Mouse (Mus musculus) hindbrain, embryonic 14.5 days (tissue): ENCODE results near the gene Ttc7. TPM values are rescaled to one million over a fixed set of nuclear protein-coding genes. Genes with fewer than 3 reads are reported as not detected.

ENCODE experiments used
- ATAC-seq: fragments of 200-750 bp; cut with Nextera tagmentation; 2 replicates; pipeline ENCODE4 v1.8.0; 2017; ENCODE audit warnings: moderate number of reproducible peaks, mild to moderate bottlenecking, moderate TSS enrichment, moderate library complexity; ENCODE audit not compliant: low FRiP score
- DNase-seq: peaks from one replicate; pipeline ENCODE4 v3.0.0-alpha.2; 2015; ENCODE audit warnings: low spot score
- H3K27ac ChIP-seq: fragments of 300-500 bp; sonication (generic); 2 replicates; pipeline ENCODE4 v1.5.1; 2014; ENCODE audit warnings: mild to moderate bottlenecking, moderate library complexity
- H3K27me3 ChIP-seq: fragments of 300-500 bp; sonication (generic); 2 replicates; pipeline ENCODE4 v1.6.1; 2014; ENCODE audit warnings: mild to moderate bottlenecking, low read length, mixed read lengths; ENCODE audit not compliant: control insufficient read depth, insufficient read depth
- H3K36me3 ChIP-seq: fragments of 300-500 bp; sonication (generic); replicated peaks from 2 replicates; pipeline ENCODE4 v1.6.1; 2014; ENCODE audit not compliant: control insufficient read depth, insufficient read depth
- H3K4me1 ChIP-seq: fragments of 300-500 bp; sonication (generic); replicated peaks from 2 replicates; pipeline ENCODE4 v1.6.1; 2014; ENCODE audit warnings: antibody characterized with exemption, low read length, mixed read lengths; ENCODE audit not compliant: control insufficient read depth, insufficient read depth
- H3K4me2 ChIP-seq: fragments of 300-500 bp; sonication (generic); replicated peaks from 2 replicates; pipeline ENCODE4 v1.6.1; 2014; ENCODE audit warnings: mild to moderate bottlenecking, moderate library complexity
- H3K4me3 ChIP-seq: fragments of 300-500 bp; sonication (generic); replicated peaks from 2 replicates; pipeline ENCODE4 v1.5.1; 2014; ENCODE audit warnings: mild to moderate bottlenecking, low read length
- H3K9ac ChIP-seq: fragments of 300-500 bp; sonication (generic); 2 replicates; pipeline ENCODE4 v1.6.1; 2014
- H3K9me3 ChIP-seq: fragments of 300-500 bp; sonication (generic); 2 replicates; pipeline ENCODE4 v1.6.1; 2016; ENCODE audit warnings: low read length; ENCODE audit not compliant: control insufficient read depth
- WGBS: fragments of 180-500 bp; shearing (Covaris S2); extraction: QIAGEN DNeasy Blood & Tissue Kit; methylation state at CpG from one replicate; pipeline ENCODE4 v1.1.7; 2014; 5-methylcytosine and 5-hydroxymethylcytosine counted together
- polyA plus RNA-seq: library from polyadenylated mRNA; unstranded; fragments of >200 nt; fragmentation: Nextera tagmentation; extraction: Ambion mirVana; gene quantifications from 2 replicates; pipeline ENCODE4 v1.2.1, GENCODE M21; 2014

Ttc7 gene
- polyA plus RNA-seq, 1 experiment from 2014 or later = 6.3 TPM

DNA sequence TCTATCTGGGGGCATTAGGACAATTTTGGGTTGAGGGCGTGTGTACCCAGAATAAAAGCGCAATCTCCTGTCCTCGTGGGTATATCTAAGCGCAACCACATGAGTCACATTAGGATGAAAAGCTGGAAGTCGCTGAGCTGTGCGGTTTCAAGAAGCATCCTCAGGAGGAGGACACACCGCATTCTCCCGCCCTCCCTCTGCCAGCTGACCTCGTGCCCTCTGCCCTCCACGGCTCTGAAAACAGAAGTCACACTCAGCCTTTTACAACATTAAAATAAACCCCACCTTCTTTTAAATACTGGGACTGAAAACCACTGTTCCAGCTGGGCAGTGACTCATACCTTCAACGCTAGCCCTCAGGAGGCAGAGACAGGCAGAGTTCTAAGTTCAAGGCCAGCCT lies 114.4 kb downstream of the Ttc7 start:
- ATAC-seq (no peak), DNase-seq (no peak)
- Histone ChIP-seq H3K9ac (no peak overlapping the region), H3K4me3 (no peak overlapping the region), H3K27ac (no peak overlapping the region), H3K27me3 (no peaks in the 10 kb centered on the region), H3K4me2 (no peak overlapping the region), H3K36me3 (no peaks in the 10 kb centered on the region), H3K9me3 (no peaks in the 10 kb centered on the region), H3K4me1 (no peaks in the 10 kb centered on the region)
- WGBS = 66% methylated on average over 11 of the region's 11 CpGs

DNA sequence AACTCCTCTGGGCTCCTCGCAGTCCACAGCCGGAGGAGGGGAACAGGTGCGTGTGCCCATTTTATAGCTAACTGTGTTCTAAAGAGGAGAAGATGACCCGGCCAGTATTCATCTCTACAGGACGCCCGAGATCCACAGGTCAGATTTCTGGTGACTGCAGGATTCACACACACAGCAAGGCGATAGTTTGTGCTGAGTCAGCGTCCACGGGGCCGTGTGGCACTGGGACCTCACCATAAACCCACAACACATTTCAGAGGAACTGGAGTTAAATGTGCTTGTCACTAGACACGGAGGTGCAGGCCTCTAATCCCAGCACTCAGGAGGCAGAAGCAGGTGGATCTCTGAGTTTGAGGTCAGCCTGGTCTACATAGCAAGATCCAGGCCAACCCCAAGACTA lies 119.8 kb downstream of the Ttc7 start:
- H3K4me1 ChIP-seq = no peaks in the 10 kb centered on the region
- no peaks in the 10 kb centered on the region for H3K36me3 ChIP-seq
- no peaks in the 10 kb centered on the region for H3K9me3 ChIP-seq
- 90% methylated on average over 11 of the region's 11 CpGs for WGBS
- ATAC-seq (no peak), DNase-seq (no peak)
- no peak overlapping the region for H3K4me3 ChIP-seq
- no peak overlapping the region for H3K9ac ChIP-seq
- H3K27me3 ChIP-seq = 0 out of 2 replicates have a peak, but pooled peaks cover 3% of the 10 kb centered on the region
- H3K4me2 ChIP-seq = no peak overlapping the region
- no peak overlapping the region for H3K27ac ChIP-seq

DNA sequence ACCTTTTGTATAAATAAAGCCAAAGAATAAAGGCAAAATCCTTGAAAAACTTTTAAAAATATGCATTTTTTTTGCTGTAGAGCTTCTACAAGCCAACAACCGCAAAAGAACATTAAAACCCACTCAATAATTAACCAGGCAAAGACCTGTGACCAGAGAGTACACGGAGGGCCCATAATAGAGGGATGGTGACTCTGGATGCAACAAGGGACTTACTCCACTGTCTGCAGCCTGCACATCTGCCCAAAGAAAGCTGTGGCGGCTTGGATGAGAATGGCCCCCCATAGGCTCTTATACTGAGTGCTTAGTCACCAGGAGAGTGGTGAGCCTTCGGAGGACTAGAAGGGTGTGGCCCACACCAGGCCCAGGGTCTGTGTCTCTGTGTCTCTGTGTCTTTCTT lies 120.8 kb downstream of the Ttc7 start:
- ATAC-seq (no peak), DNase-seq (no peak)
- no peak overlapping the region for H3K27ac ChIP-seq
- H3K9me3 ChIP-seq = no peaks in the 10 kb centered on the region
- no peak overlapping the region for H3K9ac ChIP-seq
- no peak overlapping the region for H3K4me3 ChIP-seq
- 64% methylated on average over 4 of the region's 4 CpGs for WGBS
- H3K27me3 ChIP-seq = 0 out of 2 replicates have a peak, but pooled peaks cover 3% of the 10 kb centered on the region
- H3K4me1 ChIP-seq = no peaks in the 10 kb centered on the region
- H3K36me3 ChIP-seq = no peaks in the 10 kb centered on the region
- H3K4me2 ChIP-seq = no peak overlapping the region

- H3K36me3 ChIP-seq = no peaks in the 10 kb centered on the region
- no peak overlapping the region for H3K27ac ChIP-seq
- WGBS = 72% methylated on average over 11 of the region's 11 CpGs
- no peak for ATAC-seq
- H3K4me2 ChIP-seq = no peak overlapping the region
- DNase-seq = no peak
- no peaks in the 10 kb centered on the region for H3K4me1 ChIP-seq
- H3K27me3 ChIP-seq = 0 out of 2 replicates have a peak, but pooled peaks cover 3% of the 10 kb centered on the region
- no peaks in the 10 kb centered on the region for H3K9me3 ChIP-seq
- H3K9ac ChIP-seq = no peak overlapping the region
- no peak overlapping the region for H3K4me3 ChIP-seq
Measured at GRCm38 (mm10) chr17:87405576-87405975, 122.9 kb downstream of the Ttc7 start.

- WGBS = 77% methylated on average over 4 of the region's 4 CpGs
- DNase-seq = no peak
- H3K4me3 ChIP-seq = no peak overlapping the region
Measured at GRCm38 (mm10) chr17:87406646-87407045, 124.0 kb downstream of the Ttc7 start.

DNA sequence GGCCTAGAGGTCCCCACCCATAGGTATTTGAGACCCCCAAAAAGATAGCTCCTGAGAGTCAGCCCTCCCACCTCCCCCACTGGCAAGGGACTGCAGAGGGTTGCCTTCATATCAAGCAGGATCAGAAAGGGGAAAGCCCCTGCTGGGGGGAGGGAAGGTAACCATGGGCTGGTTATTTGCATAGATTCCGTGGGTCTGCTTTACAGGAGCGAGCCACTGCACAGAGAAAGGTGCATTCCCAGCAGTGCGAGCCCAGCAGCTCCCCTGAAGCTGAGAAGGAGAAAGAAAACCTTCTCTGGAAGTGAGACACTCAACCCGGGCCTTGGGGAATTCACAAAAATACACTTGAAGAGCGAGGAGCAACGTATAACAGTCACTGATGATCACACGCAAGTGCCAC lies 135.4 kb downstream of the Ttc7 start:
- no peak for ATAC-seq
- no peaks in the 10 kb centered on the region for H3K36me3 ChIP-seq
- no peaks in the 10 kb centered on the region for H3K27me3 ChIP-seq
- H3K27ac ChIP-seq = no peak overlapping the region
- DNase-seq = no peak
- no peak overlapping the region for H3K9ac ChIP-seq
- 77% methylated on average over 7 of the region's 7 CpGs for WGBS
- H3K4me3 ChIP-seq = no peak overlapping the region
- no peak overlapping the region for H3K4me2 ChIP-seq
- H3K9me3 ChIP-seq = no peaks in the 10 kb centered on the region
- no peaks in the 10 kb centered on the region for H3K4me1 ChIP-seq

More at GRCm38 (mm10) chr17:87406646-87407045, 124.0 kb downstream of the Ttc7 start:
- Histone ChIP-seq H3K36me3 (no peaks in the 10 kb centered on the region), H3K9me3 (no peaks in the 10 kb centered on the region), H3K9ac (no peak overlapping the region), H3K27ac (no peak overlapping the region), H3K4me2 (no peak overlapping the region), H3K4me1 (no peaks in the 10 kb centered on the region), H3K27me3 (0 out of 2 replicates have a peak, but pooled peaks cover 3% of the 10 kb centered on the region)
- no peak for ATAC-seq

GRCm38 (mm10) chr17:87427511-87427910 lies 144.8 kb downstream of the Ttc7 start, which contains the start of gene Stpg4:
Gene Stpg4, minus strand, starts transcription at chr17:87427741.
- Histone ChIP-seq H3K27me3 (no peaks in the 10 kb centered on the region), H3K4me3 (no peak within 1 kb of the TSS), H3K9ac (no peak within 1 kb of the TSS), H3K4me1 (no peaks in the 10 kb centered on the region), H3K4me2 (no peak within 1 kb of the TSS), H3K9me3 (no peaks in the 10 kb centered on the region), H3K36me3 (peaks cover 31% of the 10 kb centered on the region), H3K27ac (peak within 1 kb of the TSS; percentile 47)
- 51% methylated on average over 24 of the region's 24 CpGs for WGBS
- ATAC-seq (no peak), DNase-seq (no peak)

GRCm38 (mm10) chr17:87429431-87429830 lies 146.7 kb downstream of the Ttc7 start:
- no peak overlapping the region for H3K4me2 ChIP-seq
- H3K4me1 ChIP-seq = no peaks in the 10 kb centered on the region
- no peak overlapping the region for H3K4me3 ChIP-seq
- whole genome bisulfite sequencing = 87% methylated on average over 3 of the region's 3 CpGs
- H3K27ac ChIP-seq = no peak overlapping the region
- H3K27me3 ChIP-seq = no peaks in the 10 kb centered on the region
- DNase-seq (no peak), ATAC-seq (no peak)
- H3K9me3 ChIP-seq = no peaks in the 10 kb centered on the region
- peaks cover 50% of the 10 kb centered on the region for H3K36me3 ChIP-seq
- no peak overlapping the region for H3K9ac ChIP-seq
